Mouse (Mus musculus): Measurements from ENCODE around the gene Plcz1. TPM values are rescaled to one million over a fixed set of nuclear protein-coding genes. Genes with fewer than 3 reads are reported as not detected.

Plcz1 gene
- polyA plus RNA-seq, 1 experiment from 2014 or later, result 0.08 TPM

GRCm38 (mm10) chr6:139966684-139967083 is 74.6 kb downstream of the Plcz1 start:
- Histone ChIP-seq H3K9me3 (replicated peaks; ENCODE audit: control insufficient read depth, low read length) (no peaks in the 10 kb centered on the region), H3K9ac (ENCODE audit: low read length) (no peak overlapping the region), H3K27ac (ENCODE audit: low read length) (no peak overlapping the region), H3K4me2 (ENCODE audit: low read depth, low read length) (no peak overlapping the region), H3K27me3 (ENCODE audit: control insufficient read depth, insufficient read depth, low read length) (no peaks in the 10 kb centered on the region), H3K4me3 (replicated peaks; ENCODE audit: low read length) (no peak overlapping the region), H3K36me3 (ENCODE audit: control insufficient read depth, insufficient read depth, low read length) (no peaks in the 10 kb centered on the region), H3K4me1 (ENCODE audit: control insufficient read depth, insufficient read depth, low read length) (no peaks in the 10 kb centered on the region)
- WGBS, result 65% methylated on average over 6 of the region's 6 CpGs
- no peak for ATAC-seq (ENCODE audit: insufficient read depth, low FRiP score)

- no peaks in the 10 kb centered on the region for H3K36me3 ChIP-seq (ENCODE audit: control insufficient read depth, insufficient read depth, low read length)
- no peak for ATAC-seq (ENCODE audit: insufficient read depth, low FRiP score)
- no peaks in the 10 kb centered on the region for H3K4me1 ChIP-seq (ENCODE audit: control insufficient read depth, insufficient read depth, low read length)
- no peak overlapping the region for H3K27ac ChIP-seq (ENCODE audit: low read length)
- no peak overlapping the region for H3K4me2 ChIP-seq (ENCODE audit: low read depth, low read length)
- no peaks in the 10 kb centered on the region for H3K27me3 ChIP-seq (ENCODE audit: control insufficient read depth, insufficient read depth, low read length)
- no peaks in the 10 kb centered on the region for H3K9me3 ChIP-seq (replicated peaks; ENCODE audit: control insufficient read depth, low read length)
- no peak overlapping the region for H3K4me3 ChIP-seq (replicated peaks; ENCODE audit: low read length)
- WGBS, result 85% methylated on average over 3 of the region's 3 CpGs
- no peak overlapping the region for H3K9ac ChIP-seq (ENCODE audit: low read length)
Measured at GRCm38 (mm10) chr6:139964895-139965294, 76.4 kb downstream of the Plcz1 start.

DNA sequence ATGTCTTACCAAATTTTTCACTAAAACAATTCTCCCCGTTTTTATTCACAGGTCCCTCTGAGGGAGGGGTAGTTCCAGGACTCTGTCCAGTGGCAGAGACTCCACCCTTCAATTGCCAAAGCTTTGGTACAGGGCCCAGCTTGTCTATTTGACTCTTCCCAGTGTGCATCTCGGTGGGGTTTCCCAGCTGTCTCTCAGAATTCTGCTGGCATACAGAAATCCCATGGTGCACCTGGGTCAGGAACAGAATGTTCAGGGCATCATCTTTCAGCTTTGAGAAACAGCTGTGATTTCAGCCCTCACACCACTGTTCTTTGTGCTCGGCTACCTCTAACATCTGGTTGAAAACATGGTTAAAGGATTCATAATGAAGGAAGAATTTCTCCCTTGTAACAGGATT is 77.5 kb downstream of the Plcz1 start:
- no peak for ATAC-seq (ENCODE audit: insufficient read depth, low FRiP score)
- 59% methylated on average over 3 of the region's 3 CpGs for WGBS
- Histone ChIP-seq H3K36me3 (ENCODE audit: control insufficient read depth, insufficient read depth, low read length) (no peaks in the 10 kb centered on the region), H3K4me3 (replicated peaks; ENCODE audit: low read length) (no peak overlapping the region), H3K9me3 (replicated peaks; ENCODE audit: control insufficient read depth, low read length) (no peaks in the 10 kb centered on the region), H3K9ac (ENCODE audit: low read length) (no peak overlapping the region), H3K27me3 (ENCODE audit: control insufficient read depth, insufficient read depth, low read length) (no peaks in the 10 kb centered on the region), H3K4me2 (ENCODE audit: low read depth, low read length) (no peak overlapping the region), H3K27ac (ENCODE audit: low read length) (no peak overlapping the region), H3K4me1 (ENCODE audit: control insufficient read depth, insufficient read depth, low read length) (no peaks in the 10 kb centered on the region)

DNA sequence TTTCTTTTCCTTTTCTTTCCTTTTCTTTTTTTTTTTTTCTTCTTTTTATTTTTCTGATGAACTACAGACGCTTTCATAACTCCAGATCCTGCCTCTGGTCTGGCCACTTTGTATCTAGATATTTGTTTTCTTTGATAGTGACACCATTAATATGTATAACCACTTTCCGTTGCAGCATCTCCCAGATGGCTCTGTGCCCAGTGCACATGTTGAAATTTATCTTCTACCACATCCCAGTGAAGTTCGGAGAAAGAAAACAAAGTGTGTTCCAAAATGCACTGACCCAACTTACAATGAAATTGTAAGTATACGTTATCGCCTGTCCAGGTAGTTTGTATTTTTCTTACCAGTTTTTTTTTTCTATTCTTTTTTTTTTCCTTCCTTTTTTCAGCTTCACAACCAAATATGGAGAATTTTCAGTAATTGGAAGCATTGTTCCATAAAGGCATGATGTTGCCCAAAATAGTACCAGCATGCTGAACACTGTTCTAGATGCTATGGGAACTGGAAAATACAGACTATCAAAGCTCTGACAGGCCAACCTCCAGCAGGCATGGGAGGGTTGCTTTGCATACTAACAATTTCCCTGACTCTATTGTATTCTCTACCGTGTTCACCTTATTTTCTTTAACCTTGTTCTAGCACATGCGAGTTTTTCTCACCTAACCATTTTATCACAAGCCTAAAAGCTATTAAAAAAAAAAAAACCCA is 83.6 kb downstream of the Plcz1 start:
- H3K9ac ChIP-seq (ENCODE audit: low read length), result no peak overlapping the region
- no peaks in the 10 kb centered on the region for H3K36me3 ChIP-seq (ENCODE audit: control insufficient read depth, insufficient read depth, low read length)
- H3K27ac ChIP-seq (ENCODE audit: low read length), result no peak overlapping the region
- no peak for ATAC-seq (ENCODE audit: insufficient read depth, low FRiP score)
- H3K4me2 ChIP-seq (ENCODE audit: low read depth, low read length), result no peak overlapping the region
- H3K9me3 ChIP-seq (replicated peaks; ENCODE audit: control insufficient read depth, low read length), result no peaks in the 10 kb centered on the region
- H3K27me3 ChIP-seq (ENCODE audit: control insufficient read depth, insufficient read depth, low read length), result no peaks in the 10 kb centered on the region
- 54% methylated on average over 7 of the region's 7 CpGs for WGBS
- no peak overlapping the region for H3K4me3 ChIP-seq (replicated peaks; ENCODE audit: low read length)
- H3K4me1 ChIP-seq (ENCODE audit: control insufficient read depth, insufficient read depth, low read length), result no peaks in the 10 kb centered on the region

DNA sequence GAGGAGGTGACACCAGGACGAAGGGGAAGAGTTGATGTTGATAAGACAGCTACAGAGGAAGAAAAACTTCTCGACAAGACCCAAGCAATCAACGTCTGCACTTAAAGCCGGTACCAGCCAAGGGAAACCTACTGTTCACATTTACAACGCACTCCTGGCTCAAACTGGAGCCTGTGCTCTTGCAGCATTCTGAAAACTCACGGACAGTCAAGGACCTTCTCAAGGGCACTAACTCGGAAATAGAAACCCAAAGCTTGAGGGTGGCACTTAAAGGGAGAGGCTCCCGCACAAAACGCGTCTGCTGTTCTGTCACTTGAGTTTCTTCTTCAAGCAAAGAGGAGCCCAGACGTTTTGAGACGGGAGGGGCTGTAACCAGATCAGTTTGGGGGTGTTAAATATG is 87.7 kb downstream of the Plcz1 start:
- Histone ChIP-seq H3K27me3 (ENCODE audit: control insufficient read depth, insufficient read depth, low read length) (no peaks in the 10 kb centered on the region), H3K36me3 (ENCODE audit: control insufficient read depth, insufficient read depth, low read length) (no peaks in the 10 kb centered on the region), H3K4me3 (replicated peaks; ENCODE audit: low read length) (no peak overlapping the region), H3K27ac (ENCODE audit: low read length) (no peak overlapping the region), H3K9ac (ENCODE audit: low read length) (no peak overlapping the region), H3K4me2 (ENCODE audit: low read depth, low read length) (no peak overlapping the region), H3K4me1 (ENCODE audit: control insufficient read depth, insufficient read depth, low read length) (no peaks in the 10 kb centered on the region), H3K9me3 (replicated peaks; ENCODE audit: control insufficient read depth, low read length) (no peaks in the 10 kb centered on the region)
- 71% methylated on average over 12 of the region's 12 CpGs for WGBS
- ATAC-seq (ENCODE audit: insufficient read depth, low FRiP score), result no peak

- H3K9me3 ChIP-seq (replicated peaks; ENCODE audit: control insufficient read depth, low read length), result no peaks in the 10 kb centered on the region
- no peak overlapping the region for H3K4me3 ChIP-seq (replicated peaks; ENCODE audit: low read length)
- no peak overlapping the region for H3K27ac ChIP-seq (ENCODE audit: low read length)
- H3K36me3 ChIP-seq (ENCODE audit: control insufficient read depth, insufficient read depth, low read length), result no peaks in the 10 kb centered on the region
- no peak overlapping the region for H3K4me2 ChIP-seq (ENCODE audit: low read depth, low read length)
- H3K9ac ChIP-seq (ENCODE audit: low read length), result no peak overlapping the region
- WGBS, result 68% methylated on average over 8 of the region's 8 CpGs
- ATAC-seq (ENCODE audit: insufficient read depth, low FRiP score), result no peak; the same call in 1 of the 2 replicates
- H3K27me3 ChIP-seq (ENCODE audit: control insufficient read depth, insufficient read depth, low read length), result no peaks in the 10 kb centered on the region
- H3K4me1 ChIP-seq (ENCODE audit: control insufficient read depth, insufficient read depth, low read length), result no peaks in the 10 kb centered on the region
Measured at GRCm38 (mm10) chr6:139947106-139947879, 94.0 kb downstream of the Plcz1 start.

Other genes with a start within 250 kb of the Plcz1 start
- gene Capza3, start 205 bp downstream of the Plcz1 start, polyA plus RNA-seq (2015; fragmentation: Nextera tagmentation; extraction: Ambion mirVana), result not detected in 2 replicates

All from stomach, embryonic 16.5 days (tissue).